Mouse (Mus musculus): ENCODE results near the gene Atg16l1.

The Atg16l1 gene

DNA sequence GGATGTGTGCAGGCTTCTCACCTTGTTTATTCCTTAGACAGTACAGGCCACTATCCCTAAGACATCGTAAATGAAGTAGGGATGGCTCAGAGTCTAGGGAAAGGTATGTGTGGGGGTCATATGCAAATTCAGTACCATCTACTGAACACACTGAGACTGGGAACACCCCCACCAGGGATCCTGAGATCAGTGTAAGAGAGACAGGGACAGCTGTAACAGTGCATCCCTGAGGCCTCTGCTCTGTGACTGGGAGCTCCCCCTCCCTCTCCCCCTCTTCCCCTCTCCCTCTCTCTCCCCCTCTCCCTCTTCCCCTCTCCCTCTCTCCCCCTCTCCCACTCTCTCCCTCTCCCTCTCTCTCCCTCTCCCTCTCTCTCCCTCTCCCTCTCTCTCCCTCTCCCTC is 80.8 kb downstream of the Atg16l1 start:
- DNase-seq = no peak

DNA sequence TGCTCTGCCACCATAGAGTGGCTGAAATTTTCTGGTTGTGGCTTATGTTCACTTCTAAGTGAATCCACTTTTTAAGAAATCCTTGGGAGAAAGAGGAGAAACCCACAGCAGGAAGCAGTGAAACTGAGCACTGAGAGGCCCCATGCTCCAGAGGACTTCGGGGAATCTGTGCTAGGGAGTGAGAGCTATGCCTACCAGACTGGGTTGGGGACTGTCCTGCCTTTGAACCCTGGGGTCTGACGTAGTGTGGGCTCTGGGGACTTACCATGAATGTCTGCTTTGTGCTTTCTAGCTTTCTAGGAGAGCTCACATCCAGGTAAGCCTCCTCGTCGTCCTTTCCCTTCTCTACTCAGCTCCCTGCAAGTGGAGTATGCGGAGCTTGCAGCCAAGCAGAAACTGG is 81.3 kb downstream of the Atg16l1 start:
- no peak for DNase-seq

DNA sequence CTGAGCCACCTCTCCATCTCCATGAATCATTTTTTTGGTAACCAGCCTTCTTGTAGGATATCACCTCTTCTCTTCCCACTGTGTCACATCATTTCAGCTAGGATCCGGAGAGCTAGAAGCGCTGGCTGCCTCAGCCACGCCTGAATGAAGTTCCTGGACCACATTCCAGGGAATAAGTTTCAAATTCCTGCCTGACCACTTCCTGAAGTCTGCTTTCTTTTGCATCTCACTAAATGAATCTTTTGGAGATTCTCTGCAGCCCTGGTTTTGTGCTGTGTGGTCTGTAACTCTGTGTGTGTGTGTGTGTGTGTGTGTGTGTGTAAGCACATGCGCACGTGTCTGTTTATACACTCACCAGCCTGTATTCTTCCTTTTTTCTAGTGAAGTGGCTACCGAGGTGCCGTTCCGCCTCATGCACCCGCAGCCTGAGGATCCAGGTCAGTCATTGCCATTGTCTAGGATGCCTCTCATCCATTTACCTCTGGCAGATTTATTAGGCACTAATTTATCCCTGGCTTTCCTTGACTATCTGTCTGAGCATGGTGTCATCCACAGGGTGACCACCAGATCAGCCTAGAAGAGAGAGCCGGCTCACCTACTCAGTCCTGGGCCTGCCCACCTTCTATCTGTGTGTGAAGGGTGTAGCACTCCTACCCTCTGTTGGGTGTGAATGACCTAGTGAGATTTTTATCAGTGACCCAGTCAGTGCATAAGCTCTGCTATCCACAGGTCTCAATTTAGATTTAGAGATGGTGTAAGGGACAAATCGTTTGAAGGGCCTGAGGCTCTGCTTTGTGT is 84.9 kb downstream of the Atg16l1 start:
- DNase-seq = no peak
